Mouse (Mus musculus): ENCODE data around the gene Raver2.

The Raver2 gene

DNA sequence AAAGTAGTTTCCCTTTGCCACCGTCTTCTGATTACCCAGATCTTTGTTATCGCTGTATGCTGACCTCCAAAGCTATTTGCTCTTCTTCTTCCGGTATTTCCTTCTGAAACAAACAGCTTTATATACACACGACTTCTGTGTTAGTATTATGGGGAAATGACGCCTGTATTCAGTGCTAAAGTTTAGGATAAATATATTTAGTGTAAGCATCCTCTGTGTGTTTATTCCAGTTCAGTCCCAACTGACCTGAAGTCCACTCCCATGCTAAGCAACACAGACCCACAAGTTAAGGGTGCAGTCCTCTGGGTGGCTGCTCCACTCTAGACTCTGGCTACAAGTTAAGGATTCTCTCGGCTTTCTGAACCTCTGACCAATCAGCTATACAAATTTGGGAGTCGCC is 52.2 kb downstream of the Raver2 start:
- no peak for DNase-seq

DNA sequence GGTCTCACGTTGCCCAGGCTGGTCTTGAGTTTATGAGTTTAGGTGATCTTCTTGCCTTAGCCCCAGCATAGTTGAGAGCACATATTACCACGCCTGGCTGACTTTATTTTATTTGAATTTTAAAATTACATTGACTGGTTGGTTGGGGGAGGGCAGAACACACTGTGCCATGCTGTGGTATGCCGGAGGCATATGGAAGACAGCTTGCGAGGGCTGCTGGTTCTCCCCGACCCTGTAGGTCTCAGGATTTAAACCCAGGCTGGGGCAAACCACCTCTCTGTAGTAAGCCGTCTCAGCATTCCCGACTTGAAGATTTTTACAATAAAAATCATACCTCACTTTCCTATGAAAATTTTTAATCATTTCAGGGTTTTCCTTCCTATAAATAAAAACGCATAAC is 66.2 kb downstream of the Raver2 start:
- no peak for DNase-seq

DNA sequence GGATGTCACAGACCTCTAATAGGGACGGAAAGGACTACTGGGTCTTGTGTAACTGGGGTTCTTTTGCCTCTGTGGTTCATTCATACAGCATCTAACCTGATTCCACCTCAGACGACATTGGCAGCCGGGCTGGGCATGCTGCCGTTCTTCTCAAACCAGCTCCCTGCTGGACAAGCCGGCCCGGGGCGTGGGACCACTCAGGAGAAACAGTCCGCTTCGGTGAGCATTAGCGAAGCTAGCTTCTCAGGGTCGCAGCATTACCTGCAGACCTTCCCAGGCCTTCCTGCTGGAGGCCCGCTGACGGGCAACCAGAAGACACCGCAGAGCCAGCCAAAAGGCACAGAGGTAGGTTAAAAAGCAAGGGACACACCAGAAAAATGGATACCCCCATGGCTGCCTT is 67.1 kb downstream of the Raver2 start:
- DNase-seq = no peak

DNA sequence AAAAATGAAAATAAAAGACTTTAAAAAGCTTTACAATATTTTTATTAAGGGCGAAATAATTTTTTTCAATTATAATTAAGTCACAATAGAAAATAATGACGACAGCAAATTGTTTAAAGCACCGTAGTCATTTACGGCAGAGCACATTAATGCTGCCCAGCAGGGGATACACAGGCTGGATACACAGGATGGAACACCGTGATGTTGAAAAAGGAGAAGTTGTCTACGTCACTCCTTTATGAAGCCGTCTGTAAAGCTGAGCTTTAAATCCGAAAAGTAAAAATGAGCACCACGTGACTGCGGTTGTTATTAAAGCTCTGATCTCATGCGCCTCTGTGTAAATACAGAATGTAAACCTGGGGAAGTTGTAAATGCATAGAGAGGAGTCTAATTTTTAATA is 69.2 kb downstream of the Raver2 start:
- DNase-seq = no peak

DNA sequence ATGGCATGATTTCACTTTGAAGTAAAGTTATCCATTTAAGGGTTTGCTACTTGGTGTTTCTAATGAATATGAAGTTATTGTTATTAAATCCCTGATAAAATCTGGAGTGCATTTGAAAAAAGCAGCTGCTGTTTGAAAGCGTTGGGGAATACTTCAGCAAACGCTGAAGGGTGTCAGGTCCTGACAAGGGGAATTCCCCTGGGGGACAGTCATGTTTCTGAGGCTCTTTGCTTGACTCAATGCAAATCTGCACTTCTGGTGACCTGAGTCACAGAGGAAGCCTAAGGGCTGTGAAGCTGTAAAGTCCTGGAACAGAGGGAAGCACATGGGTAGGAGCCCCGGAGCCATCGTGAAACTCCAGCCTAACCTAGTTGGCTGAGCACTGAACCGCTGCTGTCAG is 73.0 kb downstream of the Raver2 start:
- no peak for DNase-seq

DNA sequence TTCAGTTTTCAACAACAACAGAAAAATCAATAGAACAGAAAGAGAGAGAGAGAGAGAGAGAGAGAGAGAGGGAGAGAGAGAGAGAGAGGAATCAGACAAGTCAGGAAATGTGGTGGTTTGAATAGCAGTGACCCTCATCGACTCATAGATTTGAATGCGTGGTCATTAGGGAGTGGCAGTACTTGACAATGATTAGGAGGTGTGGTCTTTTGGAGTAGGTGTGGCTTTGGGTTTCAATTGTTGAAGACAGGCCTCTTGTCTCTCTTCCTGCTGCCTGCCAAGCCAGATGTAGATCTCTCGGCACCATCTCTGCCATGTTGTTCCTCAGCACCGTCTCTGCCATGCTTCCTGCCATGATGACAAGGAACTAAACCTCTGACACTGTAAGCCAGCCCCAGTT is 75.1 kb downstream of the Raver2 start:
- no peak for DNase-seq

DNA sequence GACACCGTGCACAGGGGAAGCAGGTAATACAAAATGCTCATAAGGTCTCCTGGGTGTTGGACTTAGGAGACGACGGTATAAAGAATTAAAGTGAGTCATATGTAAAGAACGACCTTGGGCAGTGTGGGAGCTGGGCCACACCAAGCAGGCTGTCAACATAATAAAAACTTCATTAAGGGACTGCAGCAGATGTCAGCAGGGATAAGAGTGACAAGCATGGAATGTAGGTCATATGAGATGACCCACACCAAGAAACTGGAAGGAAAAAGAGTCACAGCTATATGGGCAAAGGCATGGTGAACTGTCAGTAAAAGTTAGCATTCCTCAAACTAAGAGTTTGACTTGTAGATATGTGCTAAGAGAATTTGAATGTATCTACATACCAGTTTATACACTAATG is 75.6 kb downstream of the Raver2 start:
- no peak for DNase-seq

DNA sequence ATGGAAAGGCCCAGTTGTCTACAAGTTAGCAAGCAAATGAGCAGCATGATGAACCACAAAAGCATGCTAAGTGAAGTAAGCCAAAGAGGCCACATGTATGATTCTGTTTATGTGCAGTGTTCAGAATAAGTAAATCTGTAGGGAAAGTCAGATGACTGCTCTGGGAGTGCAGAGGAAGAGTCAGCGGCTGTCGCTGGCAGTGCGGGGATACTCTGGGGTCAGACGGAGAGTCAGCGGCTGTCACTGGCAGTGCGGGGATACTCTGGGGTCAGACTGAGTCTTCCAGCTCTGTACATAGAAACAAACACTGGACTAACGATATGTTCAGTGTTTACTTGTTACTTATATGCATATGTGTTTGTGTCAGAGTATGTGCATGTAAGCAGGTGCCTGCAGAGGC is 76.0 kb downstream of the Raver2 start:
- DNase-seq = no peak

DNA sequence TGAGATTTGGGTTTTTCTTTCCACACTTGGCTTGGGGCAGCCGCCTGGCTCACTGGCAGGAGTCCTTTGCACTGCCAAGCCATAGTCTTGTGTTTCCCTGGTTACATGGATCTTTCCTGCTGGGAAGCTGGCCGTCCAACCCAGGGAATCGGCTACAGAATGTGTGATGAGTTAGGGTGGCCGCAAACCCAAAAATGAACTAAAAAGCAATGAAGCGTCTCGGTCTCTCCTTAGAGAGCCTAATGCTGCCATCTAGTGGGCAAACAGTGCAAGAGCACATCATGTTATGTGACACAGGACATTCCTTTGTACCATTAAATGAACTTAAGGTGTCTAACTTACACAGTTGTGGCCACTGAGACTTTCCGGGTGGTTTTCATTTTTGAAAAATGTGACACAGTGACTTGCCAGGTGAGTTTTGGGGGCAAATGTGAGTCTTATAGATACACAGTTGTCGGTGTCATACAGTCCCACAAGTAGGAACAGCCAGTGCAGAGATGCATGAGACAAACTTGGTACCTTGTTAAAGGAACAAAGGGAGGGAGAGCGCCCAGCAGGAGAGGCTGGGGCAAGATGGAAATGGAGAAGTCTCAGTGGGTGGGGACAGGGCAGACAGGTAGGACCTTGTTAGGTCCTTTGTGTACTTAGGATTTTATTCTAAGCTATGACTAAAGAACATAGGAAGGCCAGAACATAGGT is 77.4 kb downstream of the Raver2 start:
- DNase-seq = peak; percentile 84 to 87

DNA sequence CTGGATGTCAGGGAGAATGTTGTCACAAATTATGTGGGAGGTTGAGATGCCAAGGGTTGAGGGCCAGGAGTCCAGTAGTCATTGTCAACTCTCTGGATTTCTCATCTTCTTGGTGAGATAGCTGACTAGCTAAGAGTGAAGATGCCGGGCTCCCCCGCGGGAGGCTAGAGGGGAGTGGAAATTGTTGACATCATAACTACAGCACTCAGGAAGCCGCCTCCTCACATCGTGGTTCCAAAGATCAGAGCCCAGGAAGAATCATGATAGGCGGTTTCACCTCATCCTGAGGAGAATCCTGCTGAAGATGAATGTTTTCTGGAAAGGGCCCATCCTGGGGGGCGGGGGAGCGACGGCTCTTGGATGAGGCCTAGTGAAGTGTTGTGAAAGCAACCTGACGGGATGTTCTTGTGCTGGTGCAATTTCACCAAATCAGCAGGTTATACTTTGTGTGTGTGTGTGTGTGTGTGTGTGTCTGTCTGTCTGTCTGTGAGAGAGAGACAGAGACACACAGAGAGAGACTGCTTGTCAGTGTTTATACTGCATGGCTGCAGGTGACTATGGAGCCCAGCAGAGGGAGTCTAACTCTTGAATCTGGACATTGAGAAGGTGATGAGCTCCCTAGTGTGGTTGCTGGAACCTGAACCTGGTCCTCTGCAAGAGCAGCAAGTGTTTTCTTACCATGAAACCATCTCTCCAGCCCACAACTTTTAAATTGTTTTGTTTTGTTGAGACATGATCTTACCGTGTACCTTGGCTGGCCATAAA is 78.3 kb downstream of the Raver2 start:
- no peak for DNase-seq

DNA sequence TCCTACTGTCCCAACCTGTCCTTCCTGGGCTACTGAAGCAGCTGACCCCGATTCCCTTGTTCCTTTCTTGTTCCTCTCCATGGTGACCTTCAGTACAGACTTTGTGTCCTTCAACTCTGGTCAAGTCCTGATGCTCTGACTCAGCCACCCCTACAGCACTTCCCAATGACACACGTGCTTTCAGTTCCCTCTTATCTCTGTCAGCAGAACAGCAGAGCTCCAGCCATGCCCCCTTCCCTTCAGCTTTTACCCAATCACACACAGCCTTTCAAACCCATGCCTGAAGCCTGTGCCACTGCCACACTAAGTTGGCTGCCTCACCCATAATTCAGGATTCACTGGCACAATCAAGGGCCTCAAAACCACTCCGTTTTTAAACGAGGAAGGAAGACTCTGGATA is 86.8 kb downstream of the Raver2 start:
- DNase-seq = no peak

DNA sequence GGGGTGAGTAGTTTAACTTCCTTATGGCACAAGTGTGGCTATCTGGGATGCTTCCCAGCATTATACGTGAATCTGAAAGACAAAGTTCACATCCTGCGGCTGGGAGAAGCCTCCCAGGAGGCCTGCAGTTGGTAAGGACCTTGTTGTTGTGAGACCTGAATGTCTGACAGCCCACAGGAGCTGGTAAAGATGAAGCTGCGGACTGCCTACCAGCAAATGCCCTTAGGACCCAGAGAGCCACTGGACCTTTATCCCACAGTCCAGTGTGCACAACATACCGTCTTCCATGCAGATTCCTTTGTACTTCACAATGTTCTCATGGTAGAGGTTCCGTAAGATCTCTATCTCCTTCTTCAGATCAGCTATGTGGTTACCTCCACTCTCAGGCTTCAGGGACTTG is 88.7 kb downstream of the Raver2 start:
- DNase-seq = no peak

DNA sequence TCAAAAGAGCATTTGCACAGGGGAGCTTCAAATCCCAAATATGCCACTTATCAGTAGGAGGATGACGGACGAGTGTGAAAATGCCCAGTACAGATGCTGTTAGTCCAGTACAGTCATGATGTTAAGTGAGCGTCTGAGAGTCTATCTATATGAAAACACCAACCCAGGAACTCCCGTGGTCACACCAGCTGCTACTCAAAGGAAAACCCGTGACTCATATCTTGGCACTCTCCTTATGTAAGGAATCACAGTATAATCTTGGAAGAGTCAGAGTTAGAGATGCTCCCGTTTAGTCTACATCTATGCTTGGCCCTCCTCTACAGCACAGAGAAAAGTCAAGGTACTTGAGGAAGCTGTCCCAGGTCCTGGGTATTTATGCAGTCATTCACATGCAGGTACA is 89.5 kb downstream of the Raver2 start:
- peak; percentile 45 to 51 for DNase-seq

DNA sequence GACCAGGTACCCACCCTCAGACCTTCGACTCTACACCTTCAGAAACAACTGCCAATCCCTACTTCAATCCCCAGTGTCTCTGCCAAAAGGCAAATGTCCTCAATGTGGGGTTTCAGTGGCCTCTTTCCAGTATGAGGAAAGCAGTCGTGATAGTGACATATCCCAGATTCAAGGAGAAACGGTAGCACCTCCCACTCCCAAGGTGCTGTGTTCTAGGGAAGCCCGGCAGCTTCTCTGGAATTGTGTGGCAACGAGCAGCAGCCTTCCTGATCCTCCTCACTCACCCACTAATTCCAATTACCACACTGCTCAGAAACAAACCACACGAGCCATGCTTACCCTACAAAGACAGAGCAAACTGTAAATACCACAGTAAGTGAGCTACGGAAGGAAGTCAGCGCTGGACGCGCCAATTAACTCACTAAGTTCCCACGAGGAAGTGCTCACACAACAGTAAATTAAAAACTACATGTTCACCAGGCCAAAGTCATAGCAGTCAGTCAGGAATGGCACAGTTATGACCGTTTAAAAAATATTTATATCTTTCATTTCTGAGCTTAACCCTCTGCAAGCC is 90.5 kb downstream of the Raver2 start:
- DNase-seq = no peak

DNA sequence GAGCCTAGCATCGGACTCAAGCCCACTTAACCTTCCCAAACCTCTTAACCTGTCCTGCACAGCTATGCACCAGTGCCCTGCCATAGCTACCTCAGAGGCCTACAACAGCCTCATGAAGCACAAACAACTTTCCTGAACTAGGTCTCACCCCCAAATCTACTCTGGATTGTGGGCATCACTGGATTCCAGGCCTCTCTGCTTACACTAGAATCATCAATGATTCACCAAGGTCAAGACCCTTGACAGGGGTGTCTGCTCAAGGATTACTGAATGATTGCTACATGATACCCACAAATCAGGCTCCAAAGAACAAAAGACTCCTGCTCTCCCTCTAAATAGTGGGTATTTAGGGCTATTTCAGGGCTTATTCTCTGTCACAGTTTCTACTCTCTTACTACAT is 92.0 kb downstream of the Raver2 start:
- no peak for DNase-seq

DNA sequence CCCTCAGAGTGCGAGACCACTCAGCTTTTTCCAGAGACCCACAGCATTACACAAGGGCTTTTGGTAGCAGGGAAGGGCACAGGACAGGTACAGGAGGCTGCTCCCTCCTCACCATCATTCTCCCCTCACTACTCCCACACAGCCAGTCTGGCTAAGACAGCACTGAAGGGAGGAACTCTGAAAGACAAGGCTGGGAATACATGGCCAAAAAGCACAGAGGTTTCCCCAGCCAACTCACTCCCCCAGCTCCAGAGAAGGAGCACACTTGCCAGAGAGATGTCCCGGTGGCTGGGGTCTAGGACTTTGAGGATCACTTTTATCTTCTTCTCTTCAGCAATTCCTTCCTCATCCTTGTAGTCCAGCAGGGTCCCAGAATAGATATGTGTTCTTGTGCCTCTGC is 95.4 kb downstream of the Raver2 start:
- DNase-seq = no peak

DNA sequence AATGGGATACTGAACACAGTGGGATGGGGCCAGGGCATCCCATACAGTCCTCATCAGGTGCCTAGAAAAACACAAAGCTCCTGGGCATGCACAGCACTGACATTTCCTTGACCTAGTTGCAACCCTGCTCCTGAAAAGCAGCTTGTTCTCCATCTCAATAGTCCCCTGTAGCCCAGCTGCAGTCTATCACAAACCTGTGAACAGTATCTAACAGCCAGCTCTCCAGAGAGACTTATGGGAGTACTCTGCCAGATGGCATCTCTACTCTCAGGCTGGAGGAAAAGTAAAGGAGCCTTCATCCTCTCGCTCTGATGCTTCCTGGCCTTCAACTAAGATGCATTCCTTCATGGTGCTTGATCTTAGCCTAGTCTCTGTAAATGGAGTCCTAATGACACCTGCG is 95.9 kb downstream of the Raver2 start:
- DNase-seq = no peak

DNA sequence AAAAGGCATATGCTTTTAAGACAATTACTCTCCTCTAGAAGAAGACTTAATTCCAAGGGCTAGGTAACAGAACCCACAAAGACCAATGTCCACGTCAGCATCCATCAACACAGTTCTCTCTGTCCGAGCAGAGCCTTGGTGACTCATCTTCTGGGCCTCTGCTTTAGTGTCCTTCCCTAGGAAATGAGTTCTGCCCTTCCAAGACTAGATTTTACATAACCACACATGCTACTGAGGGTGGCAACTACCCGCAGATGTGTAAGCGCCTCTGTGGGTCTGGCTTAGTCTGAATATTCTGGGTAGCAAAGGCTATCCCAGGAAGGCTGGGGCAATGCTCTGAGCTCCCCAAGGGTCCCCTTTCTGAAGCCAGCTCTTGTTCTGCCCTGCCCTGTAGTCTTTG is 97.0 kb downstream of the Raver2 start:
- no peak for DNase-seq

DNA sequence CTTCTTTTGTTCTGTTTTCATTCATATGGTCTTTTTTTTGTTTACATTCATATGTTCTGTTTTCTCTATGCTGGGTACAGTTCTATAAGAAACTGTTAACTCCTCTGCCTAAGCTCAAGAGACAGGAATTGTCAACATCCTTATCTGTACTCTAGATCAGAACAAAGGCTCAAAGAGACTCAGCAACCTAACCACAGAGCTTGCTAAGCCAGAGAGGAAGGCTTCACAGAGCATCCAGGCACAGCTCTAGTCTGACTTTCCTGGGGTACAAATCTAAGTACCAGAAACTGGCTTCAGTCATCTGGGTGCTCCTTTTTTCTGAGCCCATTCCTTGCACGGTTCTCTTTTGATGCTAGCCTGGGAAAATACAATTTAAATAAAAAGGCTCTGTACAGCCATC is 99.0 kb downstream of the Raver2 start:
- no peak for DNase-seq

DNA sequence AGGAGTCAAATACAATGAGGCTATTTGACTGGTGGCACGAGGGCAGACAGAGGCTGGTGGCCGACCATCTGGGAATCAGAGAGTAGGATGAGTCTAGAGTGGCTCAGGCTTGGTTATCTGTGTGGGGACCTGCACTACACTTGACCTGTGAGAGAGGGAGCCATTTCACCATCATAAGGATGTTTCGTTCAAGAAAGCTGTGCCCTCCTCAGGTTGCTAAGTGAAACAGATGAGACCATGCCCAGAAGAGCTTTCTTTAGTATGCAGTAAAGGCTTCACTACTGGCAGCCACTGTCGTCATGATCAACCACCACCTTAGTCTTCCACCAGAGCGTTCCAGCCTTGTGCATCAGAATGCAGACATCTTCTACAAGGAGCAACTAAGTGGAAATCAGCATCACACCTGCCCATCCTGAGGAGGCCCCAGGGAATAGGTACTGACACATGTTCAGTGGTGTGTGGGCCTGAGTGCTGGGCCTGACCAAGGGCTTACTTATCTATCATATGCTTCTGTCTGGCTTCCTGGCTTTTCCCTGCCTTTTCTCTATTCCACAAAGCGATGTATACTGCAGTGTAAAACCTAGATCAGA is 99.5 kb downstream of the Raver2 start:
- peak; percentile 51 to 66 for DNase-seq

DNA sequence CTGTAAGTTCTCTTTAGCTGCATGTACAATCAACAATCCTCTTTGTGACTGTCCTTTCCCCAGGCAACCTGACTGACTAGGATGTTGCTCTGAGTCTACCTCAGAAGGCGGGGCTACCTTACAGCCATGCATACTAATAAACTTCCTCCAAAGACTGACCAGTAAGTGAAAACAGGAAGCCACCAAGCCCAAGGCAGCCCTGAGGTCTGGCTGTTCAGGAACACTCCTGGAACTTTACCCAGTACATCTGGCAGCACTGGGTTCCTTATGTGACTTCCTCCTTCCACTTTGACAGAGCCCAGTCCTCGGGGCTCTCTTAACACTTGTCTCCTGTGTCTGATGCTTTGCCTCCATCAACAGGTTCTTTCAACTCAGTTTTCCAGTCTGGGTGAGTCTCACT is 104.0 kb downstream of the Raver2 start:
- no peak for DNase-seq

DNA sequence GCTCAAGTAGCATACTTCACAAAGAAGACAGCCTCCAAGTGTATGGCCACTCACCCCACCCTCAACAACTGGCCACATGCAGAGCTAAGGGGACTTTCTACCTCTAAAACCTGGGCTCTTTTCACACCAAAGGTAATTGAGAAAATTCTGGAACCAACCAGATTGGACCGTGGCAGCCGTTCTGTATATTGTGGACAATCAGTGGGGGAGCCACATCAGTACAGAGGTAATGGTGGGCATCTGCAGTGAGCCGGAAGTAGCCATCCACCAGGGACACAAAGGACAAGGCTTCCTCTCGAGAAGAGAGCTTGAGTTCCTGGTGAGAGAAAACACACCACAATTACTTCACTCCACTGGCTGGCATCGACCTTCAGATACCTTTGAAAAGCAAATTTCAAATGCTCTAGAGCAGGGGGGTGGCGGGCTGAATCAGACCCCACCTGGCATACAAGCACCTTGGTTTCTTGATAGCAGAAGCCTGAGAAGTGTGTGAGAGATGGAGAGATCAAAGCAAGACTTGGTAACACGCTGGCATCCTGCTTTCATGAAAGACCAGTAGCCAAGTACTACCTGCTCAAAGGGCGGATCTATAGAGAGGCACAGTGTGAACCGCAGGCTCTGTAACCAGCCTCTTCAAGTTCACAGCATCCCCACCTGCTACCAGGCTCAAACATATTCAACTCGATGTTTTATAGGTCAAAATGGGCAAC is 106.3 kb downstream of the Raver2 start:
- DNase-seq = no peak

DNA sequence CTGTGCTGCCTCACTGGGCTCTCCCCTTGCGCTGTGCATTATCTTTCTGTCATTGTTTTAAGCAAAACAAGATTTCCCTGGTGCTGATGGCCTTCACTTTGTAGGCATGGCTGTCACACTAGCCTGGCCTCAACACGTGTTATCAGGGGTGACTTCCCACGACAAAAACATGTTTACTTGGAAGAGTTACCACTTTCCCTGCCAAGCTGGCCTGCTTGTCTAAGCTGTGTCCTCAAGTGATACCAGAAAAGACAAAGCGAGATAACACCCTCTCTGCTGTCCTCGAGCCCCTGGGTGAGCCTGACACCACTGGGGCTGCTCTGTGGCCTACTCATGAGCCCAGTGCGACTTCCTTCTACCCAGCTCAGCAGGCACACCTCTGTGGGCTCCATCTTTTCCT is 107.3 kb downstream of the Raver2 start:
- no peak for DNase-seq

All from cerebellum, postnatal 25 days (tissue).